In the genomic region with DNA sequence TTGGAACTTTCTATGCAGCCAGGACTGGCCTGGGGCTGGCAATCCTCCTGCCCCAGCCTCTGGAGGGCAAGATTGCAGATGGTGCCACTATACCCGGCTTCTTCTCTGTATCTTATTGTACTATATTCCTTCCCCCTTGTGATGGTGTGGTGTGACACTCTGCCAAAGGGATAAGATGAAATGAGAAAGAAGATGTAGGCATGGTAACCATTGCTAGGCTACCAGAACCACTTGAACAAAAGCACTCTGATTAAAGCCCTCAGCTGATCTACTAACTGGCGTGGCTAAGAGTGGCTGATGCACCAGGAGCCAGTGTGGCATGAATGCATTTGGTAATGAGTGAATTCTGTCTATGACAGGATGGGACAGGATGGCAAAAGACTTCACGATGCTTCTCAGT, we compare ENCODE assay signal across 22 mouse cellular contexts. TPM values are rescaled to one million over a fixed set of nuclear protein-coding genes. Genes with fewer than 3 reads are reported as not detected.
A peak's percentile ranks its signal among the peaks of the same experiment; 100 is the strongest.
DNase-seq lines count a peak whose midpoint lies in the region; ATAC-seq and TF ChIP-seq lines count a peak whose summit lies in the region.
"Had no signal": no experiment of that assay in that cellular context is flagged by ENCODE, and none has a peak within 500 bp of the region (broad histone marks: within the 10 kb centered on the region; RNA-seq: fewer than 3 reads in every experiment).

Gene Igbp1b (minus strand): TSS at position 29 of the 400 bp plus-strand sequence.

- no peaks in the 10 kb centered on the region for H3K9me3 ChIP-seq in forebrain, postnatal 0 days (ENCODE audit: low read length)
- H3K9me3 ChIP-seq in midbrain, embryonic 11.5 days (ENCODE audit: control insufficient read depth, low read length) = no peaks in the 10 kb centered on the region
- H3K9me3 ChIP-seq: liver, embryonic 15.5 days had no signal

- no peak for TF ChIP-seq CTCF in brain, embryonic 14.5 days (IDR thresholded peaks at IDR 0.05; ENCODE audit: borderline replicate concordance, extremely low read depth, insufficient read depth, insufficient read length)
- TF ChIP-seq CTCF in forebrain, postnatal 0 days (IDR thresholded peaks at IDR 0.05; ENCODE audit: low read depth) = no peak
- no peak for TF ChIP-seq CTCF in thymus, adult 2 months (IDR thresholded peaks at IDR 0.05; ENCODE audit: borderline replicate concordance, control insufficient read depth, extremely low read depth, insufficient read depth, low read length, poor library complexity)

- TF ChIP-seq POLR2A in brain, embryonic 14.5 days (IDR thresholded peaks at IDR 0.05; ENCODE audit: borderline replicate concordance, extremely low read depth, insufficient read depth, insufficient read length, poor library complexity, severe bottlenecking) = no peak
- no peak for TF ChIP-seq POLR2A in thymus, adult 2 months (IDR thresholded peaks at IDR 0.05; ENCODE audit: control insufficient read depth, extremely low read depth, insufficient read depth, low read length, poor library complexity)

- H3K4me3 ChIP-seq in forebrain, postnatal 0 days (ENCODE audit: low read depth, low read length) = no peak within 1 kb of the TSS
- no peak within 1 kb of the TSS for H3K4me3 ChIP-seq in midbrain, embryonic 11.5 days (ENCODE audit: low read depth, low read length)
- no peak within 1 kb of the TSS for H3K4me3 ChIP-seq in thymus, adult 2 months (ENCODE audit: control insufficient read depth, insufficient read depth, low read length)
- H3K4me3 ChIP-seq: heart, adult 2 months; liver, embryonic 15.5 days had no signal

- H3K4me2 ChIP-seq in forebrain, postnatal 0 days (ENCODE audit: low read depth) = no peak within 1 kb of the TSS
- no peak within 1 kb of the TSS for H3K4me2 ChIP-seq in midbrain, embryonic 11.5 days
- H3K4me2 ChIP-seq: liver, embryonic 15.5 days had no signal

- no peaks in the 10 kb centered on the region for H3K36me3 ChIP-seq in forebrain, postnatal 0 days (ENCODE audit: insufficient read depth)
- no peaks in the 10 kb centered on the region for H3K36me3 ChIP-seq in midbrain, embryonic 11.5 days (ENCODE audit: control insufficient read depth, insufficient read depth, low read length)
- H3K36me3 ChIP-seq in thymus, adult 2 months (ENCODE audit: control insufficient read depth, insufficient read depth, low read length) = no peaks in the 10 kb centered on the region
- H3K36me3 ChIP-seq: G1E; liver, embryonic 15.5 days had no signal

- WGBS in forebrain, postnatal 0 days = 32% methylated on average over 3 of the region's 3 CpGs
- WGBS in midbrain, embryonic 11.5 days = 69% methylated on average over 3 of the region's 3 CpGs
- 88% methylated on average over 3 of the region's 3 CpGs for WGBS in thymus, adult 2 months

- H3K9ac ChIP-seq in forebrain, postnatal 0 days = no peak within 1 kb of the TSS
- H3K9ac ChIP-seq in midbrain, embryonic 11.5 days (ENCODE audit: low read length) = no peak within 1 kb of the TSS
- H3K9ac ChIP-seq: liver, embryonic 15.5 days had no signal

- H3K4me1 ChIP-seq in forebrain, postnatal 0 days (ENCODE audit: insufficient read depth) = no peaks in the 10 kb centered on the region
- no peaks in the 10 kb centered on the region for H3K4me1 ChIP-seq in midbrain, embryonic 11.5 days (ENCODE audit: control insufficient read depth, insufficient read depth, low read length)
- no peaks in the 10 kb centered on the region for H3K4me1 ChIP-seq in thymus, adult 2 months (replicated peaks; ENCODE audit: control insufficient read depth, insufficient read depth, low read length)
- H3K4me1 ChIP-seq: liver, embryonic 15.5 days had no signal

- H3K27me3 ChIP-seq in forebrain, postnatal 0 days (ENCODE audit: insufficient read depth, low read length) = no peaks in the 10 kb centered on the region
- no peaks in the 10 kb centered on the region for H3K27me3 ChIP-seq in midbrain, embryonic 11.5 days (ENCODE audit: control insufficient read depth, insufficient read depth, low read length)
- H3K27me3 ChIP-seq in thymus, adult 2 months (ENCODE audit: control insufficient read depth, insufficient read depth, low read length) = no peaks in the 10 kb centered on the region
- H3K27me3 ChIP-seq: liver, embryonic 15.5 days had no signal

- ATAC-seq in forebrain, postnatal 0 days = peak; percentile 97
- peak; percentile 69 for ATAC-seq in midbrain, embryonic 11.5 days (ENCODE audit: low FRiP score)

- no peak within 1 kb of the TSS for H3K27ac ChIP-seq in forebrain, postnatal 0 days (ENCODE audit: low read depth, low read length)
- no peak within 1 kb of the TSS for H3K27ac ChIP-seq in midbrain, embryonic 11.5 days (ENCODE audit: low read depth, low read length)
- no peak within 1 kb of the TSS for H3K27ac ChIP-seq in thymus, adult 2 months (ENCODE audit: control insufficient read depth, insufficient read depth, low read length)
- H3K27ac ChIP-seq: heart, adult 2 months; liver, embryonic 15.5 days had no signal

- peak; percentile 13 to 50 for DNase-seq in layer of hippocampus, adult 18-20 months (ENCODE audit: low spot score in 2 of 2)
- DNase-seq in layer of hippocampus, postnatal 10 days (ENCODE audit: low spot score in 2 of 2) = no peak
- DNase-seq in brain, embryonic 14.5 days (ENCODE audit: low read depth) = peak; percentile 74
- DNase-seq in forebrain, postnatal 0 days = peak; percentile 61
- peak; percentile 73 for DNase-seq in midbrain, embryonic 11.5 days (ENCODE audit: low spot score, missing footprints)
- DNase-seq in thymus, adult 2 months = no peak
- no peak for DNase-seq in cerebellum, adult 18-20 months
- no peak for DNase-seq in kidney, postnatal 4 days
- DNase-seq: adrenal gland, postnatal 14 days; cerebellum, adult 11 months; heart, adult 2 months; kidney, adult 2 months; lung, postnatal 14 days had no signal

RNA-seq across cellular contexts. Expression of gene Igbp1b, which starts in this region (rescaled TPM):
- total RNA-seq in layer of hippocampus, adult 18-20 months (2021) = 1 to 10 TPM; 1.2 to 1.3 TPM
- total RNA-seq in layer of hippocampus, postnatal 10 days (2021) = 1 to 10 TPM; 1.3 to 2.0 TPM
- polyA plus RNA-seq in brain, embryonic 14.5 days (2012; rRNA removed) = 0.15 and 0.26 TPM in 2 replicates
- 1.3 and 2.2 TPM in 2 replicates for total RNA-seq in forebrain, postnatal 0 days (2014; rRNA removed)
- 1.8 and 1.9 TPM in 2 replicates for polyA plus RNA-seq in forebrain, postnatal 0 days (2015; fragmentation: Nextera tagmentation; extraction: Ambion mirVana)
- polyA plus RNA-seq in midbrain, embryonic 11.5 days (2014; fragmentation: Nextera tagmentation; extraction: Ambion mirVana) = 0.10 TPM in 1 of 2 replicates, not detected in the other
- polyA plus RNA-seq in thymus, adult 2 months (2012; rRNA removed) = not detected in 2 replicates
- total RNA-seq: adrenal gland, postnatal 14 days; G1E; gastrocnemius, adult 18-20 months; heart, adult 2 months; heart, postnatal 25 days; monocyte, adult 5-6 weeks had no signal
- polyA plus RNA-seq: G1E; heart, adult 2 months; kidney, adult 2 months; large intestine, adult 2 months; limb, embryonic 11.5 days; liver, embryonic 15.5 days; neural tube, embryonic 14.5 days; thymus, postnatal 0 days had no signal

Comparison
In these comparisons a context has a peak if more than half of its experiments do, and no peak if none do; other contexts are left out.
1. DNase-seq: peak in layer of hippocampus, adult 18-20 months (2 of 2) and forebrain, postnatal 0 days (single experiment); none in layer of hippocampus, postnatal 10 days (0 of 2), thymus, adult 2 months (single experiment), cerebellum, adult 18-20 months (0 of 2) and kidney, postnatal 4 days (0 of 2).
2. Peak in DNase-seq in brain, embryonic 14.5 days; RNA of the gene not detected or under 1 TPM.
3. Peak in DNase-seq and ATAC-seq in midbrain, embryonic 11.5 days; RNA of the gene not detected or under 1 TPM.